In genomic region chr17:28080045-28080816, GRCm38 (mm10) we compare ENCODE assay signal across 8 mouse cellular contexts. TPM values are rescaled to one million over a fixed set of nuclear protein-coding genes. Genes with fewer than 3 reads are reported as not detected.
A peak's percentile ranks its signal among the peaks of the same experiment; 100 is the strongest.
DNase-seq lines count a peak whose midpoint lies in the region; ATAC-seq and TF ChIP-seq lines count a peak whose summit lies in the region.

Gene Tcp11 (minus strand): TSS chr17:28080639.

- 2% methylated on average over 56 of the region's 57 CpGs for WGBS in kidney, adult 2 months
- WGBS in intestine, embryonic 14.5 days: 1% methylated on average over 52 of the region's 57 CpGs
- WGBS in lung, embryonic 15.5 days: under 1% methylated on average over 52 of the region's 57 CpGs
- under 1% methylated on average over 56 of the region's 57 CpGs for WGBS in neural tube, embryonic 15.5 days

- H3K36me3 ChIP-seq in kidney, adult 2 months (ENCODE audit: control insufficient read depth, insufficient read depth, low read length): no peaks in the 10 kb centered on the region
- no peaks in the 10 kb centered on the region for H3K36me3 ChIP-seq in intestine, embryonic 14.5 days (ENCODE audit: control insufficient read depth, insufficient read depth, low read length)
- no peaks in the 10 kb centered on the region for H3K36me3 ChIP-seq in lung, embryonic 15.5 days
- no peaks in the 10 kb centered on the region for H3K36me3 ChIP-seq in neural tube, embryonic 15.5 days

- peak within 1 kb of the TSS; percentile 27 for H3K4me3 ChIP-seq in kidney, adult 2 months (ENCODE audit: insufficient read depth, low read depth, low read length)
- peak within 1 kb of the TSS; percentile 52 for H3K4me3 ChIP-seq in intestine, embryonic 14.5 days (ENCODE audit: low read depth, low read length)
- peak within 1 kb of the TSS; percentile 68 for H3K4me3 ChIP-seq in lung, embryonic 15.5 days
- peak within 1 kb of the TSS; percentile 61 for H3K4me3 ChIP-seq in neural tube, embryonic 15.5 days (replicated peaks)

- H3K27me3 ChIP-seq in kidney, adult 2 months (replicated peaks; ENCODE audit: control insufficient read depth, insufficient read depth, low read length): no peaks in the 10 kb centered on the region
- no peaks in the 10 kb centered on the region for H3K27me3 ChIP-seq in intestine, embryonic 14.5 days (replicated peaks; ENCODE audit: control insufficient read depth, insufficient read depth, low read length)
- peaks cover 5% of the 10 kb centered on the region; the same call in 1 of the 2 replicates for H3K27me3 ChIP-seq in lung, embryonic 15.5 days
- no peaks in the 10 kb centered on the region for H3K27me3 ChIP-seq in neural tube, embryonic 15.5 days (replicated peaks)

- DNase-seq in kidney, adult 2 months: no peak
- no peak for DNase-seq in kidney, adult 18-20 months
- peak; percentile 63 for DNase-seq in Muller cell, postnatal 12 days (ENCODE audit: inconsistent ontology term)
- peak; percentile 80 for DNase-seq in intestine, embryonic 14.5 days (ENCODE audit: low spot score)
- no peak for DNase-seq in ovary, postnatal 14 days (ENCODE audit: low spot score)

- peak within 1 kb of the TSS; percentile 97 for H3K4me2 ChIP-seq in intestine, embryonic 14.5 days (ENCODE audit: low read length)
- H3K4me2 ChIP-seq in lung, embryonic 15.5 days: peak within 1 kb of the TSS; percentile 100
- H3K4me2 ChIP-seq in neural tube, embryonic 15.5 days: peak within 1 kb of the TSS; percentile 100

- H3K9ac ChIP-seq in intestine, embryonic 14.5 days (ENCODE audit: low read length): peak within 1 kb of the TSS; percentile 49
- peak within 1 kb of the TSS; percentile 63 for H3K9ac ChIP-seq in lung, embryonic 15.5 days
- H3K9ac ChIP-seq in neural tube, embryonic 15.5 days (replicated peaks): peak within 1 kb of the TSS; percentile 61

- TF ChIP-seq CTCF in kidney, adult 2 months (conservative IDR thresholded peaks at IDR 0.05; ENCODE audit: insufficient read depth, insufficient read length, low read depth, low read length): no peak

- no peaks in the 10 kb centered on the region for H3K4me1 ChIP-seq in kidney, adult 2 months (ENCODE audit: control insufficient read depth, insufficient read depth, low read length)
- H3K4me1 ChIP-seq in intestine, embryonic 14.5 days (replicated peaks; ENCODE audit: control insufficient read depth, insufficient read depth, low read length): peaks cover 7% of the 10 kb centered on the region; the same call in 1 of the 2 replicates
- peaks cover 29% of the 10 kb centered on the region for H3K4me1 ChIP-seq in lung, embryonic 15.5 days
- peaks cover 23% of the 10 kb centered on the region for H3K4me1 ChIP-seq in neural tube, embryonic 15.5 days

- no peaks in the 10 kb centered on the region for H3K9me3 ChIP-seq in intestine, embryonic 14.5 days (ENCODE audit: control insufficient read depth, low read length)
- H3K9me3 ChIP-seq in lung, embryonic 15.5 days: no peaks in the 10 kb centered on the region
- no peaks in the 10 kb centered on the region for H3K9me3 ChIP-seq in neural tube, embryonic 15.5 days (replicated peaks)

- no peak for TF ChIP-seq POLR2A in kidney, adult 2 months (IDR thresholded peaks at IDR 0.05; ENCODE audit: low read depth, low read length)

- peak; percentile 44; the same call in 1 of the 2 replicates for ATAC-seq in erythroid progenitor cell, adult 5-6 weeks (replicated peaks; ENCODE audit: low FRiP score, poor library complexity, severe bottlenecking)
- peak; percentile 74 for ATAC-seq in intestine, embryonic 14.5 days (replicated peaks; ENCODE audit: low FRiP score, low TSS enrichment, low read depth)
- peak; percentile 80 for ATAC-seq in lung, embryonic 15.5 days (ENCODE audit: borderline replicate concordance, extremely low read depth, low FRiP score, low TSS enrichment)
- peak; percentile 88 for ATAC-seq in neural tube, embryonic 15.5 days (ENCODE audit: low FRiP score)

- no peak within 1 kb of the TSS for H3K27ac ChIP-seq in kidney, adult 2 months (ENCODE audit: insufficient read depth, low read depth, low read length)
- no peak within 1 kb of the TSS for H3K27ac ChIP-seq in intestine, embryonic 14.5 days (ENCODE audit: low read depth)
- H3K27ac ChIP-seq in lung, embryonic 15.5 days: peak within 1 kb of the TSS; percentile 29; the same call in 1 of the 2 replicates
- H3K27ac ChIP-seq in neural tube, embryonic 15.5 days (replicated peaks): 0 out of 2 replicates have a peak within 1 kb of the TSS, but pooled peaks have one; percentile 5

RNA-seq across cellular contexts. Expression of gene Tcp11, which starts in this region (rescaled TPM):
- 1.4 and 2.5 TPM in 2 replicates for polyA plus RNA-seq in kidney, adult 2 months (2012; rRNA removed)
- total RNA-seq in erythroid progenitor cell, adult 5-6 weeks (2015; ENCODE audit: low replicate concordance): not detected in 2 replicates
- total RNA-seq in erythroid progenitor cell, adult 5-6 weeks (2017; ENCODE audit: low replicate concordance): not detected in 2 replicates
- 0.73 and 1.4 TPM in 2 replicates for polyA plus RNA-seq in intestine, embryonic 14.5 days (2014; fragmentation: Nextera tagmentation; extraction: Ambion mirVana)
- polyA plus RNA-seq in lung, embryonic 15.5 days (2015; fragmentation: Nextera tagmentation; extraction: Ambion mirVana): 3.9 and 4.3 TPM in 2 replicates
- 1.4 and 1.8 TPM in 2 replicates for polyA plus RNA-seq in neural tube, embryonic 15.5 days (2015; fragmentation: Nextera tagmentation; extraction: Ambion mirVana)

Comparison
In these comparisons a context has a peak if more than half of its experiments do, and no peak if none do; other contexts are left out.
1. Peak in ATAC-seq in erythroid progenitor cell, adult 5-6 weeks; RNA of the gene not detected or under 1 TPM.
2. DNase-seq: peak in Muller cell, postnatal 12 days (single experiment) and intestine, embryonic 14.5 days (single experiment); none in kidney, adult 2 months (single experiment), kidney, adult 18-20 months (single experiment) and ovary, postnatal 14 days (single experiment).
3. H3K27ac ChIP-seq: peak in lung, embryonic 15.5 days (single experiment) and neural tube, embryonic 15.5 days (single experiment); none in kidney, adult 2 months (single experiment) and intestine, embryonic 14.5 days (single experiment).
4. Peak in every context shown above with its lines, with median percentiles within 50 percentile points of each other: H3K4me3 ChIP-seq, ATAC-seq, H3K4me2 ChIP-seq and H3K9ac ChIP-seq.